Mouse (Mus musculus) cerebellum, adult 9-11 months (tissue): ENCODE results near the gene Col13a1.

Experiments used
- DNase-seq: peaks from one replicate; pipeline ENCODE4 v3.0.0; 2022

Gene Col13a1

GRCm38 (mm10) chr10:61894564-61894963 lies 84.3 kb downstream of the Col13a1 start:
- DNase-seq, result no peak

DNA sequence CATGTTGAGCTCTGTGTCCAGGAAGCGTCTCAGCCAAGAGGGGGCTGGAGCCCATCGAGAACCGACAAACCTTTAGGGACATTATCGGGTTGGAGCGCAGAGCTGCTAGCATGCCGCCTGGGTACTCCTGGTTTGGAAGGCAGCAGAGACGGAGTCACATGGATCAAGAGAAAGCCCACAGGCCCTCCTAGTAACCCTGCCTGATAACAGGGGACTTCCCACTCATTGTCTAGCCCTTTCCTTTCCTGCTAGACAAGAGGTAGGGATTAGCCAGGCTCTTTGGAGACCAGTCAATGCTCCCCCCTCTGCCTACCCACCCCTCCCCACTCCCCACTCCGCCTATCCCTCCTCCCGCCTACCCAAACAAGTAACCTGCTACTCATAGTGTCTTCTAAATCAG lies 87.8 kb downstream of the Col13a1 start:
- no peak for DNase-seq

DNA sequence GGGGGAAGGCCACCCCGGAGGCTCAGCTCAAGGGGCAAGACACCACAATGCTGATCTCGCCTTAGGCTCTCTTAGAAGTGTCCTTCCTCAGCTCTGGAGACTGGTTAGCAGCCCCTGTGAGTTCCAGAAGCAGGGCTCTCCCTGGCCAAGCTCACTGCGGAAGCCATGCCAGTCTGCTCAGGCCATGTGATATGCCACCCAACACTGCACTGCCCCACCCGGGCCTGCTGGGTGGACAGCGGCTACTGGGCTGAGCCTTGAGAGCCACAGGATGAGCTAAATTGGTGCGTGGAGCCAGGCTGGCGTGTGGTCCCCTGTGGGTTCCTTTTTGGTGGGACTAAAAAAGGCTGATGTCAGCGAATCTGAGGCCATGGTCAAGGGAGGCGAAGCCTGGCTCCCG lies 88.6 kb downstream of the Col13a1 start:
- no peak for DNase-seq

DNA sequence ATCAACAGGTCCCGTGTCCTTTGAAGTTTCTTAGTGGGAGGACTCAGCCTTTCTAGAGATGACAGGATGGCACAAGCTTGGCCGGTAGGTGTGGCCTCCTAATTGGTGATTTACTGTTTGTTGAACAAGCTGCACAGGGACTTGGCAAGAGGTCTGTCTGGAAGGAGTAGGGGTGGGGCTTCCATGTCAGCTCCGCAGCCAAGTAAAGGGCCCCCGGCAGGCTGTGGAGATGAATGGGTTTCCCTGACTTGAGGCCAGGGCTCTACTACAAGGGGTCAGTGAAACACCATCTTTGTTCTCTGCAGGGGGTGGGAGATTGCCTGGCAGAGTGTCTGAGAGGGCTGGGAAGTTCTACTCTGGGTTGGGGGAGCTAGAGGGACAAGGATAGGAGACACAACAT lies 99.5 kb downstream of the Col13a1 start:
- no peak for DNase-seq

DNA sequence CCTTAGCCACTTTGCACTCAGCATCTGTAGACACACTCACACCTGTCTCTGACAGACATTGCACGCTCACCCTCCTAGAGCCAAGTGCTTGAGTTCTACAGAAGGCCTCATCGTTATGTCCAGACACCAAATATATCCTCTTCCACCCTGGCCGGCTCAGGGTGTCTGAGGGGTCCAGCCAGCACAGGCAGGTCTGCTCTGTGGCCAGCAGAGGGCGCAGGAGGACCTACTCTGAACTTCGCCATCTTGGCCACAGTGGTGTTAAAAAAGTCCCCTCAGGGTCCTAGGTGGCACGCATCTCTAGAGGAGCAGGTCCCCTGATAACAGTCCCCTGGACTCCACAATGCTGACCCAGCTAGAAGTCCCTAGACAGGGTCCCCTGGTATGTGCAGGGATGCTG lies 101.1 kb downstream of the Col13a1 start:
- peak; percentile 36 for DNase-seq

DNA sequence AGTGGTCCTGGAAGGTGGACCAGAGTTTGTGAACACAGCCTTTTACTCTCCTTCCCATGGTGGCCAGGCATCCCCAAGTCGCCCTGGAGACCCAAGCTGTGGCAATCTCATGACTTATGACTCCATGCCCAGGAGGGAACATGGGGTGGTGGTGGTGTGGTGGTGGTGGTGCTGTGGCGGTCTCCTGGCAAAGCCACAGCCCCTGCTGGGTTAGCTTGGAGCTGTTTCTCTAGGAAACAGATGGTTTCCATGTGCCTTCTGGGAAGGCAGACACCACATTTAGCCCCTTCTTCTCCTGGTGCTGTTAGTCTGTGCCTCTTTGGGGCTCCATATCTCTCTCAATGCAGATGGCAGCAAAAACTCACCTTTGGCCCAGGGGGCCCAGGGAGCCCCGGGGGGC lies 109.1 kb downstream of the Col13a1 start:
- peak; percentile 74 for DNase-seq

DNA sequence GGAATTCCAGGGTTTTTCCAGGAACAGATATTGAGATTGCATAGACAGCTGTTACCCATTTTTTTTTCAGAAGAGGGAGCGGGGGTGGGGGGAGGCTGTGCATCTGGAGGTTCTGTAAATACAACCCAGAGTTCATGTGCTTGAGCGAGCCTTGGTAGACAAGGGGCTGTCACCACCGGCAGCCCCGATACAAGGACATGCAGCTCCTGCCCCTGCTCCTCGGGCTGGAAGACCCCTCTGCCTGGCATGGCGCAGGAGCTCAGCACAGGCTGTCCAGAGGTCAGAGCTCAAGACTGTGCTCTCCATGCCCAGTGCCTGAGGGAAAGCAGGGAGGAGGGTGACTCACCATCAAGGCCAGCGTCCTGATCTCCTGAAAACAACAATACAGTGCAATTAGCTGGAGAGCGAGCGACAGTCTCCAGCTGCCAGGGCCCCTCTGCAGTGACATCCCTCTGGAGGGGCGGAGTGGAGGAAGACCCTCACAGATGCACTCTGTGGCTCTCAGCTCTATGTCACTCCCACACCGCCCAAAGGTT lies 112.8 kb downstream of the Col13a1 start:
- DNase-seq, result no peak

DNA sequence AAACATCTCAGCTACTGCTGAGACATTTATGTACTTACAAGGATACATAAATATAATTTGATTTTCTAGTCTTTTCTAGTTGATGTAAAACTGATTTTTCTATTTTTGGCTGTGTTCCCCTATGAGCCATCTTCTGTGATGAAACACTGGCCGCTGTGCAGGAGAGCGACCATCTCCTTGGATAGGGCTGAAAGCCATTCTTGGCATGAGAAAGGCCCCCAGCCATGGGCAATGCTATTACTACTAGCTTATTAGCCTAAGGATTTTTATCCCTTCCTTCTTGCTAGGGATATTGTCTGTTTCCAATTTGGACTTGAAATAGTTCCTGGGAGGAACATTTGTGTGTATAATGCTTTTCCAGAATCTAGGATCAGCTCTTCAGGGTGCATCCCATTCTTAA lies 119.5 kb downstream of the Col13a1 start:
- no peak for DNase-seq

- no peak for DNase-seq
Measured at GRCm38 (mm10) chr10:61855139-61855675, 123.7 kb downstream of the Col13a1 start.

DNA sequence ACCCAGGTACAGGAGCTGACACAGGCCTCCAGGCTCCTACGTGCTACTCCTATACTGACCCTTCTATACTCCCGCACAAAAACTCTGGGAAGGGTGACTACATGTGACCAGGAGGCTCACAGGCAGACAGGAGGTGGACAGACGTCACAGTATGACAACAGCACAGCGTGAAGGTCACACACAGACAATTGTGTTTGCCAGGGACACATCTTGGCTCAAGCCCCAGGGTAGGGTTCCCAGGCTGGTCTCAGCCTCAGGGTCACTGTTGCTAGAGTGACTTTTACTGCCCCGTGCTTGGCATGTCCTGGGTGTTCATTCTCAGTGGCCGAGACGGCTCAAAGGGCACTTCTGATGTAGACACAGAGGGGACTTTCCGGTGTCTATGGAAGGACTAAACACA lies 126.1 kb downstream of the Col13a1 start:
- no peak for DNase-seq

GRCm38 (mm10) chr10:61848553-61848952 lies 130.4 kb downstream of the Col13a1 start:
- DNase-seq, result no peak

DNA sequence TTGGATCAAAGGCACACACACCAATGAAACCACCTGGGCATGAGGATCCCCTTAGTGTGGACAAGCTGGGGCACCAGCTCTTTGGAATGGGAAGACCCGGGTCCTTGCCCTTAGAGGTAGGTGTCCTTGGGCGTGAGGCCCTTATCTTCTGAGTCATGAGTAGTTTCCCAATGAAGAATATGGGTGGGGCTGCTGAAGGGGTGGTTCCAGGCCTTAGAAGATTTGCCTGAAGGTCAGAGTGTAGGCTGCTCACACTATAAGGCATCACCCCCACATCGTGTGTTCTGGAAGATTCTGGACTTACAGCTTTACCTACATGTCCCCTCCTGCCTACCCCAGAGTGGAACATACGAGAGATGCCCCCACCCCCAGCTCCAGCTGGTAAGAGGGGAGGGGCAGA lies 133.4 kb downstream of the Col13a1 start:
- DNase-seq, result no peak

- no peak for DNase-seq
Measured at GRCm38 (mm10) chr10:61844475-61844874, 134.4 kb downstream of the Col13a1 start.

DNA sequence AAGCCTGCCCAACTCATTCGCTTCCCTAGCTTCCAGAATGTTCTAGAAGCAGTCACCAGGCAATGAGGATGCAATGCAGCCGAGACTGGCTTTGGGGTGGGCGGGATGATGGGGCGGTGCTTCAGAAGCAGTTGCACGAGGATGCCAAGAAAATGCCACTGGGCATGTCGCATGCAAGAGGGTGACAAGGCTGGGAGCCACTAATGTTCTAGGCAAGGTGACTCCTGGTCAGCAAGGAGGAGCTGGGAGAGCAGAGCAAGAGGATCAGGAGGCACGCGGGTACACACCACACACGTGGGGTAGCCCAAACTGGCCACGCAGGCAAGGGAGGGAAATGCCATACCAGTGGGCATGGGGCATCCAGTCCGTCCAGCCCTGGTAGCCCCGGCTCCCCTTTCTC lies 136.6 kb downstream of the Col13a1 start:
- DNase-seq, result no peak

DNA sequence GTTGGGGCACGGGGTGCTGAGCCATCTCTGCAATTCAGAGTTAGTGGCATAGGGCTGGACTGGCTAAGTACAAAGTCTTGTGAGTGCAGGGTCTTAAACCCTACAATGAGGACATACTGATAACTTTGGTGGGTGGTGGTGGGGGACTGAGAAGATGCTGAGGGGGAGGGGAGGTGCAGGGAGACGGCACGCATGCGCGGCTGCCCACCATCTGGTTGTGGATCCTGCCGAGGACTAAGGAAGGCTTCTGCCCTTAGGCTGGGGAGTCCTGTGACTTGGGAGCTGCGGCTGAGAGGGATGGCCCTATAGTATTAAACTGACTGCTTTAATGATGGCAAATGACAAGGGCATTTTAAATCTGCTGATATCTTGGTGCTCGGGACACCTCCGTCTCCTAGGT lies 139.6 kb downstream of the Col13a1 start:
- no peak for DNase-seq

DNA sequence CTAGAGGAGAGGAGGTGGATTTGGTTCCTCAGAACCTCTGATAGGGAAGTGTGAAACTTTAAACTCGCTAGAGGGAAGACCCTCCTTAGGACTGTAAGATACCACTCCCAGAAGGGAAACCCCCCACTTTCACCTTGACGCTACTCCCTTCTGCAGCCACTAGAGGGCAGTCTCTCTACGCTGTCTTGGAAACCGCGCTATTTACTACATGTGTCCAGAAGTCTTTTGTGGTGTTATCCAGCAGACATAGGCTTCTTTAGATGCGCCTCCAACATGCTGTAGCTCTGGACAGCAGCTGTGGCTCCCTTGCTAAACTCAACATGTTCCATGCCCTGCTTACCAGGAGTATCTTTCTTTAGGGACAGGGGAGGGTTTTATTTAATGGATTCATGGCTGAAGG lies 140.1 kb downstream of the Col13a1 start:
- peak; percentile 28 for DNase-seq

DNA sequence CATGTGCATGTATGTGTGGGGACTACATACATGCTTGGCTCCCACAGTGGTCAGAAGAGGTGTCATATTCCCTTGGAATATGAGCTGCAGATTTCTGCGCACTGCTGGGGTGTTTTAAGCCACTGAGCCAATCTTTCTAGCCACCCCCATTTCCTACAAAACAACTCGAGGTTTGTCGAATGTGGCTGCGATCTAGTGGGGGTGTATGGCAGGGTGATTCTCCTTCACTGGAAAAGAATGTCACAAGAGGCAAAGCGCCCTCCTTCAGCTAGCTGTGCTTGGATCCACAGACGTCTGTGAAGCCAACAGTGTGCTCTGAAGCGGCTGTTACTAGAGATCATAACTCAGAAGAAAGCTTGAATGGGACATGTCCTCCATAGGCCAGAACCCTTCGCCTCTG lies 141.6 kb downstream of the Col13a1 start:
- DNase-seq, result no peak

DNA sequence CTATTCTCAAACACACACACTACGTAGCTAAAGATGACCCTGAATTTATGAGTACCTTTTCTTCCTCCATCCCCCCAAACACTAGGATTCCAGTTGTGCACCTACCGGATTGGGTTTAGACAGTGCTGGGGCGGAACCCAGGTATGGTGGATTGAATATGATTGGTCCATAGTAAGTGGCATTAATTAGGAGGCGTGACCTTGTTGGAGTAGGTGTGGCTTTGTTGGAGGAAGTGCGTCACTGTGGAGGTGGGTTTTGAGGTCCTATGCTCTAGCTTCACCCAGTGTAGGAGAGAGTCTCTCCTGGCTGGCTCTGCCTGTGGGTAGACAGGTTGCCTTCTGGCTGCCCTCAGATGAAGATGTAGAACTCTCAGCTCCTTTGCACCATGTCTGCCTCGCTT lies 144.6 kb downstream of the Col13a1 start:
- no peak for DNase-seq

DNA sequence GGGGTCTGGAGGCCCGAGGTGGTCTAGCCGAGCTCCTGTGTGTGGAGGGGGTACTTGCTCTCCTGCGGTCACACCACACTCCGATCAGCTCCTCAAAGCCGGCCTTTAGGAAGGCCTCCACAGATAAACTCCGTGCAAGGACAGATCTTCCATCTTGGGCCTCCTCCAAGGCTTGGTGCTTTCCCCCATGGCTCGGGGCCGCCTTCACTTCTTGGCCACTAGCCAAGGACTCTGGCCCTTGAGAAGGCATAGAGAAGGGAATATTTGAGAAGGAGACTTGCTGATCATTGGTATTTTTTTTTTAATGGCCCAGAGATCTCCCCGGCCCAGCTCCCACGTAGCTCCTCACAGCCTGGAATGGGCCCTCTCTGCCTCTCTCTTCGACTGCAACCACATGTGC lies 146.2 kb downstream of the Col13a1 start:
- DNase-seq, result no peak

DNA sequence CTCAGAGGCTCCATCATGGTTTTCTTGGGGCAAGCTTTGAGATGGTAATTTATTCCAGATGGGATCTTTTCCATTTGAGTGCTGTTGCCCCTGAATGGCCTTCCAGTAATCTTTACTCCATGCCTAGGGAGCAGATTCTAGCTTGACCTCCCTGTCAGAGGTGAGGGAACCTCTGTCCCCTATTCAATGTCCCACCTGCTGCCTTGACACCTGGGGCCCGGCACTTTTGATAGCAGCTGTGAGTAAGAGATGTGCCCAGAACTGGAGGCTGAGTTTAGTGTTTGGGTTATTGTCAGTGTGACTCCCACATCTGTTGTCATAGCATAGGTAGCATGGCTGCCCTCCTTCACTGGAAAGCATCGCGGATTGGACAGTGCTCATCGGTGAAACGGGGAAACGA lies 147.2 kb downstream of the Col13a1 start:
- no peak for DNase-seq

DNA sequence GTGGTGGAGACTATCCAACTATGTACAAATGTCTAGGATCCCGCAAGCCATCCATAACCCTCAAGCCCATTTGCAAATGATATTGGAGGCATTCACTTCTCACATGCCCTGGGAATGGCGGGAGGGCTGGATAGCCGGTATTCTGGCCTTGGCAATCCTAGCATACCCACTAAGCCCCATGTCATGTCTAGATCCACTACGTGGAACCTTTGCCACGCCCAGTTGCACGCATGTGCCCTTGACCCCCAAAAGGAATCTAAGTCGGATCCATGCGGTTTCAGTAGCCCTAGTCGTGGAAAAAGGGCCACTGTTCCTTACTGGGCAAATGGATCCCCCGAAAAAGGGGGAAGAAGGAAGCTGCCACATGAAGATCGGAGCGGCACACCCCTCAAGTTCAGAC lies 147.7 kb downstream of the Col13a1 start:
- no peak for DNase-seq

- DNase-seq, result no peak
Measured at GRCm38 (mm10) chr10:61830817-61831216, 148.1 kb downstream of the Col13a1 start.

DNA sequence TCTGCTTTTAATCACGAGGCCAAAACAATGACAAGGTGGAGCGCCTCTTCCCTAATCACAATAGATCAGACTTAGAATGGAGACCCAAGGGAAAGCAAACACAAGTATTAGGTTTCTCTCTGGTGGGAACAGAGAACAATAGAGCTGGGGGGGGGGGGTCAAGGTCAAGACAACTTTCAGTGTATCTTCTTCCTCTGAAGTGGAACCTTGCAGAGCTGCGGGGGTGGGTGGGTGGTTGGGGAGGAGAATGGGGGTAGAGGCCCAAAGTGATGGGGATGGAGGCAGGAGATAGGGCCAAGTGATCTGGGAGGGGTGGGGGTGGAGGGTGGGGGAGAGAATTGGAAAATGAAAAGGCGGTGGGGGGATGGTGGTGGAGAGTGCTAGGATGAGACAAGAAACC lies 149.9 kb downstream of the Col13a1 start:
- DNase-seq, result no peak

- DNase-seq, result no peak
Measured at GRCm38 (mm10) chr10:61827950-61828936, 150.7 kb downstream of the Col13a1 start.
